Comparison of ENCODE assay signal across 9 mouse cellular contexts in the genomic region with DNA sequence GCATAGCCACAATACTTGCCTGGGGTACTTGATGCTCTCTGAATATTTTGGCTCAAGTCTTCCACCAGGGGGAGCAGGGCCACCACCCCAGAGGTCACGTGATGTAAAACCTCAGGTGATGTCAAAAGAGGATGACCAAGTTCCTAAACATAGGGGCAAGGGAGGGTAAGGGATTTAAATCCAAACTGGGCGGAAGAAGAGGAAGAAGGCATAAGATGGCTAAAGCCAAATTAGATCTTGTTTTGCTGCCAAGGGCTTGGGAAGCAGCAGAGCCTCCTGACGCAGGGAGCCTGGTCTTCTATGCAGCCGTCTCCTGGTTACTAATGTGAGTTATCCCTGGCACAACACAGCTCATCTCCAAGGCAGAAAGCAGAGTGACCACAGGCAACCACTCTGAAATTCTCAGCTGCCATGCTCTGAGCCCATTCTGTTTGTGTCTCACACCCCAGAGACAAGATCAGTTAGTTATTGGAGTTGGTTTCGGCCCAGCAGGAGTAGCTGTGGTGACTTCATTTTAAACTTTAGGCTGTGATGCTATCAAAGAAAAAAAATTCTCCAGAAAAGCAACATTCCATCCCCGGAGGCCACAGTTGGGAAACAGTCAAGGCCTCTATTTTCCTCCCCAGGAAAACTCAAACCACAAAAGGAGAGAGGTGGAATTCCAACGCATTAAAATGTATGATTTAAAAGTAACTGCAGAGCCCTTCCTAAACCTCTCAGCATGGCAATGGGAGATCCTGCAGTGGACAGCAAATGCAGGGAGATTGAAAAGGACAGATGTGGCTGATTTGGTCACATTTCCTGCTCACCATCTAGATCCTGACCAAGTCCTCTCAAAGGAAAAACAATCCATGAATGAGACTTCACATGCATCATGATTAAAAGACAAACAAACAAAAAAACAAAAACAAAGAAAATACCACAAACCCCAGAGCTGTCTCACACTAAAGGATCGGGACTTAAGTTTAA.
A peak's percentile ranks its signal among the peaks of the same experiment; 100 is the strongest.
DNase-seq lines count a peak whose midpoint lies in the region; ATAC-seq and TF ChIP-seq lines count a peak whose summit lies in the region.
"Had no signal": no experiment of that assay in that cellular context is flagged by ENCODE, and none has a peak within 500 bp of the region (broad histone marks: within the 10 kb centered on the region; RNA-seq: fewer than 3 reads in every experiment).

No protein-coding gene starts in this region.

- ATAC-seq in cerebellum, adult (ENCODE audit: insufficient number of reproducible peaks, low FRiP score, low TSS enrichment), result no peak
- ATAC-seq in lung, embryonic 14.5 days (ENCODE audit: insufficient read depth), result no peak

- H3K27ac ChIP-seq in lung, embryonic 14.5 days (ENCODE audit: low read depth), result no peak overlapping the region
- H3K27ac ChIP-seq: liver, embryonic 15.5 days had no signal

- no peaks in the 10 kb centered on the region for H3K27me3 ChIP-seq in lung, embryonic 14.5 days (ENCODE audit: insufficient read depth, low read length)
- H3K27me3 ChIP-seq: liver, embryonic 15.5 days had no signal

- H3K36me3 ChIP-seq in lung, embryonic 14.5 days (ENCODE audit: insufficient read depth), result no peaks in the 10 kb centered on the region
- H3K36me3 ChIP-seq: liver, embryonic 15.5 days had no signal

- peak; percentile 41; the same call in 1 of the 2 replicates for TF ChIP-seq CTCF in lung, embryonic 14.5 days (IDR thresholded peaks at IDR 0.05; ENCODE audit: low read depth)

- no peak overlapping the region for H3K4me3 ChIP-seq in lung, embryonic 14.5 days (ENCODE audit: low read depth, low read length)
- H3K4me3 ChIP-seq: liver, embryonic 15.5 days had no signal

- H3K4me1 ChIP-seq in lung, embryonic 14.5 days (ENCODE audit: insufficient read depth), result no peaks in the 10 kb centered on the region
- H3K4me1 ChIP-seq: liver, embryonic 15.5 days had no signal

- H3K4me2 ChIP-seq in lung, embryonic 14.5 days, result no peak overlapping the region
- H3K4me2 ChIP-seq: liver, embryonic 15.5 days had no signal

- H3K9me3 ChIP-seq in lung, embryonic 14.5 days (ENCODE audit: low read depth, low read length), result no peaks in the 10 kb centered on the region
- H3K9me3 ChIP-seq: liver, embryonic 15.5 days had no signal

- H3K9ac ChIP-seq in lung, embryonic 14.5 days, result no peak overlapping the region
- H3K9ac ChIP-seq: liver, embryonic 15.5 days had no signal

- WGBS in lung, embryonic 14.5 days, result 74% methylated on average over 8 of the region's 8 CpGs

- DNase-seq in cerebellum, adult 11 months, result peak; percentile 16
- no peak for DNase-seq in lung, embryonic 14.5 days
- DNase-seq in lung, adult 18-20 months, result no peak
- DNase-seq in cerebellum, postnatal 25 days, result peak; percentile 47 to 48
- peak; percentile 48 for DNase-seq in retina, embryonic 14.5 days (ENCODE audit: low spot score)
- DNase-seq in frontal cortex, postnatal 14 days (ENCODE audit: low spot score in 2 of 2), result no peak
- no peak for DNase-seq in layer of hippocampus, adult 9-10 months (ENCODE audit: low spot score)

Comparison
In these comparisons a context has a peak if more than half of its experiments do, and no peak if none do; other contexts are left out.
1. DNase-seq: peak in cerebellum, adult 11 months (single experiment), cerebellum, postnatal 25 days (2 of 2) and retina, embryonic 14.5 days (single experiment); none in lung, embryonic 14.5 days (single experiment), lung, adult 18-20 months (0 of 2), frontal cortex, postnatal 14 days (0 of 2) and layer of hippocampus, adult 9-10 months (single experiment).